Mouse (Mus musculus) right cerebral cortex, adult 2 months (tissue): ENCODE data around the gene Zfp978.
"Not testable (repeated sequence)": the region's sequence is repeated elsewhere in the genome, so short reads cannot be mapped to it uniquely, and the experiment has no call there.

Experiments
- DNase-seq, 2 experiments: peaks; one replicate each; pipeline ENCODE4 v3.0.0; 2021 to 2022; ENCODE audit warnings: low spot score in 2 of 2

The Zfp978 gene

GRCm38 (mm10) chr4:147350541-147350940 is 10.6 kb upstream of the Zfp978 start:
- not testable (repeated sequence) for DNase-seq

GRCm38 (mm10) chr4:147351376-147351980 is 9.6 kb upstream of the Zfp978 start:
- not testable (repeated sequence) for DNase-seq

GRCm38 (mm10) chr4:147353626-147354025 is 7.5 kb upstream of the Zfp978 start:
- DNase-seq = not testable (repeated sequence)

GRCm38 (mm10) chr4:147356042-147356441 is 5.1 kb upstream of the Zfp978 start:
- not testable (repeated sequence) for DNase-seq

GRCm38 (mm10) chr4:147357195-147357594 is 3.9 kb upstream of the Zfp978 start:
- DNase-seq = not testable (repeated sequence)

- not testable (repeated sequence) for DNase-seq
Measured at GRCm38 (mm10) chr4:147361872-147362271, 769 bp downstream of the Zfp978 start.

GRCm38 (mm10) chr4:147369564-147369963 is 8.5 kb downstream of the Zfp978 start:
- not testable (repeated sequence) for DNase-seq

- not testable (repeated sequence) for DNase-seq
Measured at GRCm38 (mm10) chr4:147383199-147383598, 22.1 kb downstream of the Zfp978 start.

GRCm38 (mm10) chr4:147397201-147397600 is 36.1 kb downstream of the Zfp978 start:
- DNase-seq = not testable (repeated sequence)

- not testable (repeated sequence) for DNase-seq
Measured at GRCm38 (mm10) chr4:147397934-147398682, 37.0 kb downstream of the Zfp978 start.

GRCm38 (mm10) chr4:147398741-147399140 is 37.6 kb downstream of the Zfp978 start:
- DNase-seq = not testable (repeated sequence)

GRCm38 (mm10) chr4:147399505-147399904 is 38.4 kb downstream of the Zfp978 start:
- not testable (repeated sequence) for DNase-seq

GRCm38 (mm10) chr4:147400031-147400847 is 39.1 kb downstream of the Zfp978 start:
- not testable (repeated sequence) for DNase-seq

- not testable (repeated sequence) for DNase-seq
Measured at GRCm38 (mm10) chr4:147400848-147401715, 40.0 kb downstream of the Zfp978 start.

GRCm38 (mm10) chr4:147401736-147402506 is 40.8 kb downstream of the Zfp978 start:
- not testable (repeated sequence) for DNase-seq

- DNase-seq = not testable (repeated sequence)
Measured at GRCm38 (mm10) chr4:147402507-147402890, 41.4 kb downstream of the Zfp978 start.

GRCm38 (mm10) chr4:147403509-147403908 is 42.4 kb downstream of the Zfp978 start:
- DNase-seq = not testable (repeated sequence)

- not testable (repeated sequence) for DNase-seq
Measured at GRCm38 (mm10) chr4:147403931-147404913, 43.1 kb downstream of the Zfp978 start.
